Mouse (Mus musculus): Measurements from ENCODE around the gene Osbpl5.

The Osbpl5 gene

DNA sequence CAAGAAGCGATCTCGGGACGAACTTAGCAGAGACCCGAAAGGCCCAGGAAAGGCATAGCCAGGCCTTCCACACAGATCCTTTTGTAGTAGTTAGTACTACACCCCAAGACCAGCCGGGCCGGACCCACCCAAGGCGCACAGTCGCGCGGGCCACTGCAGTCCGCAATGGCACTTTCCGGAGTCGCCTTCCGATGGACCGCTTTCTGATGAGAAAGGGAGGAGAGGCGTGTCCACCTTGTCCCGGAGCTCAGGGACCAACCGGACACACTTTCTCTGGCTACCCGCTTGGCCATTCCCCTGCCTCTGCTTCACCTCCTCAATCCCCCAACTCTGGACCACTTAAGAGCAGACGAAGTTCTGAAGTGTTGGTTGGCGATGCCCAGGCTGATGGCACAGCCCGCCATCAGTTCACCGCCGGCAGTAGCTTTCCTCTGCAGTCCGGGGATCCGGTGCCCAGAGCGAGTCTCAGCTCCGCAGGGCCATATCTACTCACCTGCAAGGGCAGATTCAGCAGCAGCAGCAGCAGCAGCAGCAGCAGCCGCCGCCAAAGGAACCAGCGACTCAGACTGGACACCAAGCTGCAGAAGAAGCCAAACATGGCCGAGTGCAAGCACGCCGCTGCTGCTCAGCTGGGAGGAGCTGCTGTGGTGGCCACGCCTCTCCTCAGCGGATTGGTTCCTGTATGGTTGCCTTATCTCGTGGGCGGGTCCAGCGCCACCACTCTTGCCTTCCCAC lies 107.6 kb downstream of the Osbpl5 start, which contains the start of gene Tnfrsf22:
TSS of gene Tnfrsf22 (minus strand) at position 628 of the 735 bp plus-strand sequence.
- DNase-seq (ENCODE audit: low spot score in 2 of 2) = peak; percentile 75 to 80

DNA sequence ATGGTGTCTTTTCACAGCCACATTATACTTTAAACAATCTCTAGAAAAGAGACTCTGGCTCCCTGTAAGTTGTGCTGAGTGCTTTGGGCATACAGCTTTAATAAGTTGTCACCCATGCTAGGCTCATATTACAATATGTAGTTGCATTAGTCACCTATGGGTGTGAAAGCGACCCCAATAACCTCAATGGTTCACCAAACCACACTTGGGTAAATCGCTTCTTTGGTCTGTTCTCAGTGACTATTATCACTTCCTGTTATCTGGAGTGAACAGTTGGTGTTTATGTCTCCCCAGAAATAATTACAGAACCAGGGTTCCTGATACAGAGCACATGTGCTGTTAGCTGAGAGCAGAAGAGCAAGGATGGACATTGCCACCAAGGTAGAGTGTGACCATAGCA lies 112.8 kb downstream of the Osbpl5 start:
- DNase-seq (ENCODE audit: low spot score in 2 of 2) = peak in 1 of 2 experiments; percentile 44

Measured in natural killer cell, adult 2 months (primary cell).